Mouse (Mus musculus) urinary bladder, postnatal 25 days (tissue): ENCODE measurements around the gene Cldn34d.

ENCODE experiments used
- DNase-seq: peaks from one replicate; pipeline ENCODE4 v3.0.0; 2022; ENCODE audit warnings: low spot score

Gene Cldn34d

DNA sequence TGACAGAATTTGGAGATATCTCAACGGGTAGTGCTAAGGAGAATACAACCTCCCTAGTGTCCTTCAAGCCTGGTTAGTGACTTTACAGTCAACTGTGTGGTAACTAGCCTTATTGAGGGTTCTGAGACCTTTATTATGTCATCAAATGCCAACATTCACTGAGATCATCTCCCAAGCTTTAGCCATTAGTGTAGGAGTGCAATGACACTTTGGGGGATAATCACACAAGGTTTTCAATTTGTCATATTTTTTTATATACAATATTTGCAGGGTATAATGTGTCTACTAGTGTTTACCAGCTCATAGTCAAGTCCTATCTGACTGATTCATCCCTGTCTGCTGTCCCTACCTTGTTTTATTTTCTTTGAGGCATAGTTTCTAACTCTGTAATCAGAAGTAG, at the start of gene Cldn34d:
TSS of gene Cldn34d (minus strand) at position 101 of the 400 bp plus-strand sequence.
- no peak for DNase-seq

- peak; percentile 6 for DNase-seq
Measured at GRCm38 (mm10) chrX:76598459-76599206, 4.1 kb downstream of the Cldn34d start.
